Mouse (Mus musculus): ENCODE measurements at regions not wholly inside any gene's neighbourhood (a gene's known extent, or its start where the extent isn't known, plus 50 kb on each side); places are given as distances from the start of the nearest gene placed in this dataset.

GRCm38 (mm10) chr7:51434865-51435264, 76.0 kb upstream of the Ano5 start:
- intact Hi-C loops (cut with DNase I; ENCODE audit: low total_unique reads): no loop called here
- peak; percentile 7 for DNase-seq

- no peak for DNase-seq
- intact Hi-C loops (cut with DNase I; ENCODE audit: low total_unique reads): no loop called here
Measured at GRCm38 (mm10) chr7:51454989-51455692, 55.7 kb upstream of the Ano5 start.

- no peak for DNase-seq
- intact Hi-C loops (cut with DNase I; ENCODE audit: low total_unique reads): no loop called here
Measured at GRCm38 (mm10) chr7:51458757-51459156, 52.1 kb upstream of the Ano5 start.

All from gastrocnemius, postnatal 14 days (tissue).